Mouse (Mus musculus): ENCODE results near the gene Ablim1.

Gene Ablim1

DNA sequence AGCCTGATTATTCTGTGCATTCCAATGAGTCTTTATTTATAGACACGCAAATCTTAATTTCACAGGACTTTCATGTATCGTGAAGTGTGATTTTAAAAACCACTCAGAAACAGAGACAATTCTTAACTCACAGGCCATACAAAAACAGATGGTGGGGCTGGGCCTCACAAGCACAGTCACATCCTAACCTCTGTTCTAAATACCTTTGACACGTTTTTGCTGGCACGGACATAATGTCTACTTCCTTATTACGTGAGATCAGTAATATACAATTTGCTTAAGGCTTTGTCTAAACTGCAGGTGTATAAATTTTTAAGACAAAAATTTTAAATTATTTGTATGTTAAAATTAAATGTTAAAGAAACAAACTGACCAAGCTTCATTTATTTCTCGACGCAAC lies 212.7 kb downstream of the Ablim1 start:
- DNase-seq (ENCODE audit: low spot score in 2 of 2), result no peak

DNA sequence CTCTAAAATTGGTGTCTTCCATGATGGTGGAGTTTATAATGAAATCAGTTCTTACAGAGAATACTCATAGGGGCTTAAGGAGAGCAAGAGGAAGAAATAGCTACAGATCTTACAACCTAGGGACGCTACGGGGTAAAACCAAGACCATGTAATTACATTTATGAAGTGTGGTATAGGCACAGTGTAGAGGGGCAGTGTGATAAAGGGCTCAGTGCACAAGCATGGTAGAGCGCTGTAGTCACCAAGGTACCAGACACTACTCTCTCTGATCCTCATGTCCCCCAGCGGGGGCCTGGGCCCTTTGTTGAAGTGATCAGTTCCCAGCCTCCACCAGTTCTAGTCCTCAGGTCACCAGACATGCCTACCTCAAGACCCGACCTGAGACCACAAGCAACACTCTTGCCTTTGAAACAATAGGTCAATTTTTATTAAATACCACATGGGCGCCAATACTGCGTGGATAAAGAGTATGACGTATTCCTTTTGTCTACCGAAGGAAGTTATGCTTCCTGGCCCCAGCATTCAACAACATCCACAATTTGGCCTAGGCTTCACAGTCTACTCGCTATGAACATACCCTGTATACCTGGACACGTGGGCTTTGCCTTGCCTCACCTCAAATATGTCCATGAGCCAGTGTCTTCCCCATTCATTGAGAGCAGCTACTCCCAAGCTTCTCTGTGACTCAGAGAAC lies 213.8 kb downstream of the Ablim1 start:
- DNase-seq (ENCODE audit: low spot score in 2 of 2), result no peak

- no peak for DNase-seq (ENCODE audit: low spot score in 2 of 2)
Measured at GRCm38 (mm10) chr19:57099986-57100385, 214.7 kb downstream of the Ablim1 start.

DNA sequence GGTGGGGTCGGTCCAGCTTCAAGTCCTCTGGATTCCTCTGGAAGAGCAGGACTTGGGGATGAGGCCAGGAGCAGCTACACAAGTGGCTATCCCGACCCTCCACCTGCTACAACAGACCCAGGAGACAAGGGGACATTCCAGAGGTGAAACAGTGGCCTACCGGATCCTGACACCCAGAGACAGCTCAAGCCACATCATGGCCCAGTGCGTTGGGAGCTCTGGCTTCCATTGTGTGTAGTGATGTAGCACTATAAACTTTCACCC lies 215.7 kb downstream of the Ablim1 start:
- DNase-seq (ENCODE audit: low spot score in 2 of 2), result no peak

DNA sequence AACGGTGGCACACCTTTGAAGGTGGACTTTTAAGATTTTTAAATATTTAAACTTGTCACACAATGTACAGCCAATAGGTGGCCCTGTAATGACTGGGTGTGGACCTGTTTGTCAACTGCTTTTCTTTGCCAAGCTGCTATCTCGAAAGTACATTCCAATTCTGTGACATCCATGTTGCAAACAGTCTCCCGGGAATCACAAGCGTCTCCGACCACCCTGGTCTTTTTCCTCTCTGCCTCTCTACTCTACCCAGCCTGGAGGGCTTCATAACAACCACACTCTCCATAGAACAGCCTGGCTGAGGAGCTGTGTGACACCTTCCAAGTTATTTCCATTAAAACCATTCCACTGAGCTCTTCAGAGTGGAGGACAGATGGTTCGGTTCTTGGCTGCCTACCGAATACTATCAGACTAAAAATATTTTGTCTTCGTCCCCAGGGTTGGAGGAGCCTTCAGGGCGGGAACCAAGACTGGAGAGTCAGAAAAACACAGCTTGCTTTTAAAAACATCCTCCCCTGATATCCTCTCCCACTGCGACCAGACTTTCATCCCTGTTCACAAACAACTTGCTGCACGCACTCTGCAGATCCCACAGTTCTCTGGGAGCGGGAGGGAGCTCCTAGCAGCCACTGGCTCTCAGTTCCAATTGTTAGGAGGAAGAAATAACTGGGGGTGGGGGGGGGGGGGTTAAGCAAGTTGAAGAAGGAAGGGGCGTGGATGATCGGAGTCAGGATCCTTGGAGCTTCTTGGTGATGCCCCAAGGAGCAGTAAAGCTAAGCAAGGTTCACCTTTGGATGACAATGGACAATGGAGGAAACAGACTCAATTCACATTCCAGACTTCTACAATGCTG lies 216.3 kb downstream of the Ablim1 start:
- DNase-seq (ENCODE audit: low spot score in 2 of 2), result peak in 1 of 2 experiments; percentile 39

- no peak for DNase-seq (ENCODE audit: low spot score in 2 of 2)
Measured at GRCm38 (mm10) chr19:57095340-57095739, 219.4 kb downstream of the Ablim1 start.

DNA sequence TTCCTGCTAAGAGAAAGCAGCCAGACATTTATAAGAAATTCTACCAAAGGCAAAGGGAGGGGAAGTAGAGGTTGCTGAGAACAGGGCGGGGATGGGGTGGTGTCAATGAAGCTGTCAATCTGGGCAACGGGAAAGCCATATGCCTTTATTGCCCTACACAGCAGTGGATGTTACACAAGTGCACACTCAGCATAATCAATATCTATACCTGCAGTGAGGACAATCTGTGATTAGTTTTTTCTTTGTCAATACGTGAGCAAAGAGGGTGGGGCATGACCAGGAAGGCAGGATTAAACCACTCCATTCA lies 221.1 kb downstream of the Ablim1 start:
- no peak for DNase-seq (ENCODE audit: low spot score in 2 of 2)

DNA sequence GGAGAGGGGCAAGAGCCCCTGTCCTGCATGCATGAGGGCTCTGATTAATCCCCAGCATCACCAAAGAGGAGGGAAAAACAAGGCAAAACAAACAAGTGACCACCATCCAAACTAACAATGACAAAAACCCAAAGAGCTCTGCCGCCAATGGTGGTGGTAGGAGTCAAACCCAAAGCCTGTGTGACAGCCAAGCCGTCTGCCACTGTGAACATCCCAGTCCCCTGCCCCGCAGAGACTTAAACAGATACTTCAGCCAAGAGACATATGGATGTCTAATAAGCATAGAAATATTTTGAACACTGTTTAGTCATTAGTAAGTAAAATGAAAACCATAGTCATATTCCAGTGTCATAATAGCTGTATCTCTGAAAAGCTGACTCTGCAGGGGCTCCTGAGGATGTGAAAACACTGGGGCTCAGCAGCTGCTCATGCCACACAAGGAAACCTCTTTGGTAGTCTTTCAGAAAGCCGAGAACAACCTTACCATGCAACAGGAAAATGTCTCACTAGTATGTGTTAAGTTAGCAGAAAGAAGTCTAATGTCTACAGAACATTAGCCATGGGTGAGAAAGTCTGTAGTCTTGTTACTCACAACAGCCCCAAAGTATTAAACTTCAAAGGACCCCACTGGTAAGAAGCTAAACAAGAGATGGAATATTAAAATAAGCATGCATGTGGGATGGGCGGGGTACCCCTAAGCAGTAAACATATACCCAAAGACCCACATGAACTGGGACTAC lies 221.6 kb downstream of the Ablim1 start:
- no peak for DNase-seq (ENCODE audit: low spot score in 2 of 2)

DNA sequence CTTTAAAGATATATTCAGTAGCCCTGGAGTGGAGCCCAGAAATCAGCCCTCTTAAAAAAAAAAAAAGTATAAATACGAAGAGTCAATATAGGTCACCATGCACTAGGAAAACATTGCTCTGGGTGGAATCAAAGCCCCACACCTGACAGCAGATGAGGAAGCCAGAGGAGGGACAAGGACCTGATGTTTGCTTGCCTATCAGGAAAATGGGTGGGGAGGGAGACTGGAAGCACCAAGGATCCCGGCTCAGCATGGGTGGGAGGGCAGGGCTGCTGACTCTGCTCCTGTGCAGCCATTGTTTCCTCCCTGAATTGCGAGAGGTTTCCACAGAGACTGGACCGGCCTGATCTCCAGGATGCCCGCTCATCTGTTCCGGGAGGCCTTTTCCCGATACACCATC lies 223.4 kb downstream of the Ablim1 start:
- DNase-seq (ENCODE audit: low spot score in 2 of 2), result no peak

DNA sequence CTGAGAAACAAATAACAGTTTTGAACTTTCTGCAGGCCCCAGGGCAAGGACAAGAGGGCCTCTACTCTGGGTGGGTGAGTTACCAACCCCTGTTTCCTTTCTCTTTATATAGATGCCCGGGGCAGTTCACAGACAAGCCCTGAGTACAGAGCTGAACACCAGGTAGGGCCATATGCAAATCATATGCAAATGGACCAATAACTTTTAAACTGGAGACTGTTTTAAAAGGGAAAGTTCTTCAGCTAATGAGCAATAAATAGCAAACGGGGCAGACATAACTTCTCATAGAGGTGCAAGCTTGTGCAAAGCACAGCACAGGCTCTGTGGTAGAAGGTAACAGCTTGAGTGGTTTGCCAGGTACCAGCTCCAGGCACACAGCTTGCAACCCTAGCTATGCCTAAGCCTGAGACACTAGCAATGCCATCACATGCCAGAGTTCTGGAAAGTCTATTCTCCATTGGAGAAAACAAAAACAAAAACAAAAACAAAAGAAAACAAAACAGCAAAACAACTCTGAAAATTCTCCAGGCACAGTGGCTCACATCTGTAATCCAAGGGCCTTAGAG lies 225.8 kb downstream of the Ablim1 start:
- no peak for DNase-seq (ENCODE audit: low spot score in 2 of 2)

DNA sequence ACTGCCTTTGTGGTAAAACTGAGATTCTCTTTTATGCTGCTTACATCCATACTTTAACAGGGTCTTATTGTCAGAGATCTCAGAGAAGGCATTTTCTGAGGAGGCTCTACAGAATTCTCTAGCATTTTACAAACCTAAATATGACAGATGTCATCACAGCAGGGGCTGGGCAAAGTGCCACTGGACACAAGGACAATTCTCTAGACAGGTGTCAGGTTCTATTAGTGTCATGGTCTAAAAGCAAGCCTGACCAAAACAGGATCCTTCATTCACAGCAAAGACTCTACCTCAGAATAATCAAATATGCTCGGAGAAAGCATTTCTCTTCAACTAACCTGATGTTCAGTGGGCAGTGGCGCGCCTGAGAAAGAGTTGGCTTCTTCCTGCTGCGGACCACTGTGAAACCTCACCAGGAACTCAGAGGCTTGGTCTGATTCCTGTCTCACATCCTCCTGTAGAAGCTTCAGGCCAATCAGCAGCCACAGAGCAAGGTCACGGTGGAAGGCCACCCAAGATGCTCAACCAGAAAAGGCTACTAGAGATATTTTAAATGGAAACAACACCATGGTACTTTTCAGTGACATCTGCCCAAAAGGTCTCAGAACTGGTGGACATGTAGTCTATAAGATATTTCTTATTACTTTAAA lies 230.1 kb downstream of the Ablim1 start:
- no peak for DNase-seq (ENCODE audit: low spot score in 2 of 2)

GRCm38 (mm10) chr19:57083887-57084286 lies 230.8 kb downstream of the Ablim1 start:
- DNase-seq (ENCODE audit: low spot score in 2 of 2), result no peak

DNA sequence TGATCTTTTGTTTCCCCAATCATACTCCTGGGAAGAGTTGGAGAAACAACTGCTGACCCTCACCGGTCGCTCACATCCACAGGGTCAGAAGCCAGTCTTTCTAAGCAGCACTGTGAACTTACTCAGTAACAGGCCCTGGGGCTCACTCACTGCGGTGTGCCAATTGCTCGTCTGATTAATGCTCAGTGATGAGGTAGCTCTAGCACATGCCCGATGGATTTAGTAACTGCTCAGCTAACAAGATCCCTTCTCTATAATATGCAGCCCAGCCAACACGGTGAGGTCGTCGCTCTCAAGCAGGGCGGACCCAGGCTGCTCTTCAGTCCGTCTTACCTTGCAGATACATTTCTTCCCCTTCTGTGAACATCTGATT lies 231.6 kb downstream of the Ablim1 start:
- no peak for DNase-seq (ENCODE audit: low spot score in 2 of 2)

DNA sequence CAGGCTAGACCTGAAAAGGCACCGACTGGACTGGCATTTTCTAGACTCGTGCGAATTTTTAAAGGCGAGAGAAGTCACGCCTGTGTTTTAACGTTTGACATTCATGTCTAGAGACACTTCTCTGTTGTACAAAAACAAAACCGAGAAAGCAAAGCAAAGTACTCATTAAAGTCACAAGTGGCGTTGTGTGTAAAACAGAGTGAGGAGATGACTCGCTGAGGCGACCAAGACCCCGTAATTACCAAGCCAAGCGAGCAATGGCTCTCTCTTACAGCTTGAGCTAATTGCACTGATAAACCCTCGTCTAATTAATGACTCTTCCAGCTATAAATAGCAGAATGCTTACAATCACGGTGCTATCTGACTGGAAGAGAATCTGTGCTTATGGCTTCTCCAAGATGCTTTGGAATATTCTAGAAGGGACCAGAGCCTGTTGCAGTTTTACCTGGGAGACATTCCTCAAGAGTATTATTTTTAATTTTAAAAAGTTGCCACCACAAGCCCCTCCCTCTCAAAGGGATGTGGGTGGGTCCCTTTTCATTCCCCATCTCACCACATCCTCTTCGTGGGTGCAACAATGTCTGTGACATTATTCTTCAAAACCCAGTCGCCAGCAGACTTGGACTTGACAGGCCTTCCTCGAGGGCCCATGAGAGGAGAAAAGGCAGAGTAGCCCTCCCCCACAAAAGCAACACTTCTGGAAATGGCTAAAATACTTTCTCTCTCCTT lies 232.1 kb downstream of the Ablim1 start:
- DNase-seq (ENCODE audit: low spot score in 2 of 2), result no peak

DNA sequence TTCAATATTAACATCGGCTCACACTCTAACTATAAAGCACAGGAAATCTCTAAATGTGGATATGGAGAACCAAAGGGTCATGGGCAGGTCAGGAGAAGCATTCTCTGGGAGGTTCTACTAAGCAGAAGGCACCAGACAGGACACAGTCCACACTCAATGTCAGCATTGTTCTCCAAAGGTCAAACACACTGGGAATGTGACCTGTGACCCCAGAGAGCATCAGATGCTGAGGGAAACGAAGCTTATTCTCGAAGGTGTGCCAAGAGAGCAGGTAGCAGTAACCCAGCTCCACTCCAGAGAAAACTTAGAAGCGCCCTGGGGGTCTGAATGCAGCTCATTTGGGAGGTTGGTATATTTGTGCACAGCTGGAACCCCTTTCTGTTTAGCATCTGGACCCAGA lies 233.2 kb downstream of the Ablim1 start:
- no peak for DNase-seq (ENCODE audit: low spot score in 2 of 2)

DNA sequence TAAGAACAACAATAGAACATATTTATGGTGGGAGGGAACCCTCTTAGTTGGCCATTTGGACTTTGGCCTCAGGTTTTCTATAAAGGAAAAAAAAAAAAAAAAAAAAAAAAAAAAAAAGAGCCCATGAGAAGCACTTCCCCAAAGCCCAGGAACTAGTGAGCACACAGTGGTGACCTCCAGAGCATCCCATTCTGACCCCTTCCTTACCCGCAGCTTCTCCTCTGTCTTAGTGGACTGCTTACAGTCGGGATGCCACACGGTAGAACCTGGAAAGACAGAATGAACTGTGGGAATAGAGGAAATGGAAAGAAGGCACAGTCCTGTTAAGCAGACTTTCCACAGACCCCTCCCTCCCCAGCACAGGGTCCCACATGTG lies 235.1 kb downstream of the Ablim1 start:
- no peak for DNase-seq (ENCODE audit: low spot score in 2 of 2)

DNA sequence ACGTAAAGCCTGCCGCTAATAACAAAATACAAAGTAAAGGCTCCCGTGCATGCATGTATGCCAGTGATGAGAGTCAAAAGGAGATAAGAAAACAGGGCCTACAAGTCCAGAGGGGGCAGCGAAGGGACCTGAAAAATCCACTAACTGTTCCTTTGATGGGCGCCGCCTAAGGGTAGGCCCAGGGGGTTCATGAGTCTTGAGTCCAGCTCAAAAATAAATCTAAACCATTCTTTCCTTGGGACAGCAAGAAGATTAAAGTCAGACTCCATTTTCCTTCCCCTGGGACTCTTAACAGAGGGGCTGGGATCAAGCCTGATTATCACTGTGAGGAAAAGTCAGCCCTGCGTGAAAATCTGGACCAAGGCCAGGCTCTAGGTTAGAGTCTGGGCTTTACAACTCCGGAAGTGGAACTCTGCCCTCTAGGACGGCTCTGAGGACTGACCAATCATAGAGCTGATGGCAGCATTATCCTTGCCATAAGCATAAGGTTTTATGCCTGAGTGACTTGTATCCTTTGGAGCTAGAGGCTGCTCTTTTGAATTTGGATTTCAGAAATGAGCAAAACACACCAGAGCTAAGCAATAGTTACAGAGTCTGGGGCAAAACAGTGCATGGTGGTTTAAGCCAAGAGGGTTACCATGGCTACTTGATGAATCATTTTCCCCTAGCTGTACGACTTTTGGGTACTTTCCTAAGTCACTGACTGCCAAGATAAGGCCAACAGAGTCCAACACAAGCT lies 235.7 kb downstream of the Ablim1 start:
- DNase-seq (ENCODE audit: low spot score in 2 of 2), result no peak

GRCm38 (mm10) chr19:57077826-57078699 lies 236.7 kb downstream of the Ablim1 start:
- no peak for DNase-seq (ENCODE audit: low spot score in 2 of 2)

GRCm38 (mm10) chr19:57073450-57073849 lies 241.3 kb downstream of the Ablim1 start:
- DNase-seq (ENCODE audit: low spot score in 2 of 2), result no peak

- DNase-seq (ENCODE audit: low spot score in 2 of 2), result no peak
Measured at GRCm38 (mm10) chr19:57072756-57073155, 242.0 kb downstream of the Ablim1 start.
